Mouse (Mus musculus): ENCODE results near the gene Stom.

DNA sequence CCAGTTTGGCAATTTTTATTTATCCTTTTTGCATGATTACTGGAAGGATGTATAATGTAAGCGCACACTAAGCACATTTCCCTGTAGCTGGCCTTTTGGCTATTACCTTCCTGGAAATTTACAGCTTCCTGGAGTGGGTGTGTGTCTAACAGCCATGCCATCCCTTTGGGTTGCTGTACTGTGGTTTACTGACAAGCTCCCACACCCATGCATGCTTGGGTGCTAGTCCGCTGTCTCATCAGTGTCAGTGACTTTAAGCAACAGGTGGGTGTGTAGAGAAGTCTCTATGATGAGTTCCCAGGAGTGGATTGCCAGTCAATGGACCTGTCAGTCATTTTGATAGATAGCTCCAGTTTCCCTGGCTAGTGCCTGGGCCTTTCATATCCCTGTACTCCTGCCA is 37.3 kb downstream of the Stom start:
- TF ChIP-seq CTCF (IDR thresholded peaks at IDR 0.05; ENCODE audit: low read depth) (no peak), EP300 (IDR thresholded peaks at IDR 0.05; ENCODE audit: low read depth) (no peak)

All from liver, embryonic 14.5 days (tissue).